Mouse (Mus musculus) thymus, adult 2 months (tissue): Measurements from ENCODE around the gene Terb1. TPM values are rescaled to one million over a fixed set of nuclear protein-coding genes. Genes with fewer than 3 reads are reported as not detected.

Experiments
- DNase-seq: peaks from one replicate; pipeline ENCODE4 v3.0.0; 2021
- H3K27ac ChIP-seq: fragments of 200-500 bp; 2 replicates; pipeline ENCODE4 v1.5.1; 2012; ENCODE audit warnings: low read length, control low read depth; ENCODE audit not compliant: control insufficient read depth, insufficient read depth
- H3K27me3 ChIP-seq: fragments of 200-500 bp; 2 replicates; pipeline ENCODE4 v1.6.1; 2012; ENCODE audit warnings: mild to moderate bottlenecking, low read length, moderate library complexity, mixed read lengths; ENCODE audit not compliant: control insufficient read depth, insufficient read depth
- H3K36me3 ChIP-seq: fragments of 200-500 bp; 2 replicates; pipeline ENCODE4 v1.6.1; 2012; ENCODE audit warnings: mild to moderate bottlenecking, low read length, moderate library complexity; ENCODE audit not compliant: control insufficient read depth, insufficient read depth
- H3K4me1 ChIP-seq: fragments of 200-500 bp; replicated peaks from 2 replicates; pipeline ENCODE4 v1.6.1; 2012; ENCODE audit warnings: low read length; ENCODE audit not compliant: control insufficient read depth, insufficient read depth
- H3K4me3 ChIP-seq: fragments of 200-500 bp; 2 replicates; pipeline ENCODE4 v1.5.1; 2012; ENCODE audit warnings: mild to moderate bottlenecking, low read length, control low read depth, moderate library complexity; ENCODE audit not compliant: control insufficient read depth, insufficient read depth
- CTCF ChIP-seq: fragments of 200-500 bp; IDR thresholded peaks from 2 replicates; pipeline ENCODE4 v1.5.1; 2012; ENCODE audit warnings: mild to moderate bottlenecking, control low read depth, low read length, moderate library complexity, borderline replicate concordance; ENCODE audit not compliant: control insufficient read depth, poor library complexity, insufficient read depth; ENCODE audit errors: extremely low read depth
- POLR2A ChIP-seq: fragments of 200-500 bp; IDR thresholded peaks from 2 replicates; pipeline ENCODE4 v1.6.1; 2012; ENCODE audit warnings: mild to moderate bottlenecking, low read length, control low read depth, moderate library complexity; ENCODE audit not compliant: control insufficient read depth, poor library complexity, insufficient read depth; ENCODE audit errors: extremely low read depth
- WGBS: fragments of 180-500 bp; shearing (Covaris S2); methylation state at CpG from one replicate; pipeline ENCODE4 v1.1.7; 2018; 5-methylcytosine and 5-hydroxymethylcytosine counted together
- polyA plus RNA-seq: library from polyadenylated mRNA; depleted of rRNA; stranded (reverse); fragments of >200 nt; gene quantifications from 2 replicates; pipeline ENCODE4 v1.2.3, GENCODE M21; 2012

Terb1 gene
- polyA plus RNA-seq, 1 experiment: 0.03 TPM

- under 1% methylated on average over 74 of the region's 75 CpGs for WGBS
- peak; percentile 94 for DNase-seq
- Histone ChIP-seq H3K36me3 (peaks cover 18% of the 10 kb centered on the region), H3K27ac (no peak within 1 kb of the TSS), H3K4me1 (peaks cover 10% of the 10 kb centered on the region), H3K27me3 (no peaks in the 10 kb centered on the region), H3K4me3 (peak within 1 kb of the TSS; percentile 96)
- peak; percentile 57 for TF ChIP-seq POLR2A
- peak; percentile 88 for TF ChIP-seq CTCF
Measured at GRCm38 (mm10) chr8:104442299-104443124, 67.2 kb downstream of the Terb1 start, which contains the start of gene Dync1li2. Gene Dync1li2 (minus strand): TSS chr8:104443047.

- Histone ChIP-seq H3K4me1 (peaks cover 11% of the 10 kb centered on the region), H3K36me3 (peaks cover 27% of the 10 kb centered on the region), H3K27me3 (no peaks in the 10 kb centered on the region), H3K4me3 (peak overlapping the region; percentile 96; the same call in 1 of the 2 replicates), H3K27ac (no peak overlapping the region)
- no peak for TF ChIP-seq CTCF
- TF ChIP-seq POLR2A: no peak
- no peak for DNase-seq
- WGBS: 67% methylated on average over 7 of the region's 7 CpGs
Measured at GRCm38 (mm10) chr8:104441613-104442012, 68.1 kb downstream of the Terb1 start.

- 87% methylated on average over 8 of the region's 8 CpGs for WGBS
- H3K27me3 ChIP-seq: no peaks in the 10 kb centered on the region
- peaks cover 21% of the 10 kb centered on the region for H3K4me1 ChIP-seq
- no peak for DNase-seq
- no peak for TF ChIP-seq POLR2A
- TF ChIP-seq CTCF: no peak
- no peak overlapping the region for H3K27ac ChIP-seq
- peaks cover 38% of the 10 kb centered on the region for H3K36me3 ChIP-seq
- H3K4me3 ChIP-seq: no peak overlapping the region
Measured at GRCm38 (mm10) chr8:104439461-104439860, 70.2 kb downstream of the Terb1 start.

- no peak overlapping the region for H3K27ac ChIP-seq
- WGBS: 97% methylated on average over 13 of the region's 13 CpGs
- no peaks in the 10 kb centered on the region for H3K27me3 ChIP-seq
- no peak for DNase-seq
- H3K4me3 ChIP-seq: no peak overlapping the region
- peaks cover 44% of the 10 kb centered on the region for H3K36me3 ChIP-seq
- TF ChIP-seq POLR2A: no peak
- TF ChIP-seq CTCF: no peak
- peaks cover 21% of the 10 kb centered on the region for H3K4me1 ChIP-seq
Measured at GRCm38 (mm10) chr8:104437494-104438135, 72.1 kb downstream of the Terb1 start.

- peaks cover 14% of the 10 kb centered on the region for H3K4me1 ChIP-seq
- WGBS: 94% methylated on average over 4 of the region's 4 CpGs
- no peak overlapping the region for H3K4me3 ChIP-seq
- no peak for TF ChIP-seq POLR2A
- no peak for TF ChIP-seq CTCF
- no peak for DNase-seq
- peaks cover 54% of the 10 kb centered on the region for H3K36me3 ChIP-seq
- no peaks in the 10 kb centered on the region for H3K27me3 ChIP-seq
- H3K27ac ChIP-seq: no peak overlapping the region
Measured at GRCm38 (mm10) chr8:104436591-104436990, 73.1 kb downstream of the Terb1 start.

GRCm38 (mm10) chr8:104436038-104436437 lies 73.7 kb downstream of the Terb1 start:
- Histone ChIP-seq H3K27me3 (no peaks in the 10 kb centered on the region), H3K4me3 (no peak overlapping the region), H3K36me3 (peaks cover 58% of the 10 kb centered on the region), H3K27ac (no peak overlapping the region), H3K4me1 (peaks cover 11% of the 10 kb centered on the region; the same call in 1 of the 2 replicates)
- 19% methylated on average over 12 of the region's 12 CpGs for WGBS
- DNase-seq: peak; percentile 58
- no peak for TF ChIP-seq CTCF
